Mouse (Mus musculus) liver, embryonic 11.5 days (tissue): ENCODE measurements around the gene Map1b. TPM values are rescaled to one million over a fixed set of nuclear protein-coding genes. Genes with fewer than 3 reads are reported as not detected.

Experiments
- ATAC-seq: fragments of 200-750 bp; cut with Nextera tagmentation; replicated peaks from 2 replicates; pipeline ENCODE4 v1.8.0; 2017; ENCODE audit warnings: moderate number of reproducible peaks, mild to moderate bottlenecking, moderate TSS enrichment, moderate library complexity; ENCODE audit not compliant: low FRiP score
- DNase-seq: peaks from one replicate; pipeline ENCODE4 v3.0.0-alpha.2; 2017; ENCODE audit warnings: low spot score
- H3K27ac ChIP-seq: fragments of 300-500 bp; sonication (generic); 2 replicates; pipeline ENCODE4 v1.5.1; 2014; ENCODE audit warnings: mild to moderate bottlenecking, low read depth, low read length, control low read depth
- H3K27me3 ChIP-seq: fragments of 300-500 bp; sonication (generic); replicated peaks from 2 replicates; pipeline ENCODE4 v1.6.1; 2014; ENCODE audit warnings: low read length, mixed read lengths; ENCODE audit not compliant: control insufficient read depth, insufficient read depth
- H3K36me3 ChIP-seq: fragments of 300-500 bp; sonication (generic); 2 replicates; pipeline ENCODE4 v1.6.1; 2014; ENCODE audit warnings: mild to moderate bottlenecking, low read length, moderate library complexity, mixed read lengths; ENCODE audit not compliant: control insufficient read depth, insufficient read depth
- H3K4me1 ChIP-seq: fragments of 300-500 bp; sonication (generic); replicated peaks from 2 replicates; pipeline ENCODE4 v1.6.1; 2014; ENCODE audit warnings: low read length, mixed read lengths; ENCODE audit not compliant: control insufficient read depth, insufficient read depth
- H3K4me2 ChIP-seq: fragments of 300-500 bp; sonication (generic); 2 replicates; pipeline ENCODE4 v1.6.1; 2014; ENCODE audit warnings: mild to moderate bottlenecking, control low read depth, moderate library complexity
- H3K4me3 ChIP-seq: fragments of 300-500 bp; sonication (generic); 2 replicates; pipeline ENCODE4 v1.5.1; 2014; ENCODE audit warnings: low read depth, low read length, control low read depth
- H3K9ac ChIP-seq: fragments of 300-500 bp; sonication (generic); 2 replicates; pipeline ENCODE4 v1.6.1; 2014; ENCODE audit warnings: low read depth, low read length, control low read depth
- H3K9me3 ChIP-seq: fragments of 300-500 bp; sonication (generic); 2 replicates; pipeline ENCODE4 v1.6.1; 2016; ENCODE audit warnings: low read length, inconsistent platforms, mixed read lengths; ENCODE audit not compliant: control insufficient read depth
- WGBS: fragments of 180-500 bp; shearing (Covaris S2); extraction: QIAGEN DNeasy Blood & Tissue Kit; methylation state at CpG from one replicate; pipeline ENCODE4 v1.1.7; 2014; 5-methylcytosine and 5-hydroxymethylcytosine counted together
- polyA plus RNA-seq: library from polyadenylated mRNA; unstranded; fragments of >200 nt; fragmentation: Nextera tagmentation; extraction: Ambion mirVana; gene quantifications from 2 replicates; pipeline ENCODE4 v1.2.1, GENCODE M21; 2014

Gene Map1b
- polyA plus RNA-seq, 1 experiment from 2014 or later, result 39.6 TPM

DNA sequence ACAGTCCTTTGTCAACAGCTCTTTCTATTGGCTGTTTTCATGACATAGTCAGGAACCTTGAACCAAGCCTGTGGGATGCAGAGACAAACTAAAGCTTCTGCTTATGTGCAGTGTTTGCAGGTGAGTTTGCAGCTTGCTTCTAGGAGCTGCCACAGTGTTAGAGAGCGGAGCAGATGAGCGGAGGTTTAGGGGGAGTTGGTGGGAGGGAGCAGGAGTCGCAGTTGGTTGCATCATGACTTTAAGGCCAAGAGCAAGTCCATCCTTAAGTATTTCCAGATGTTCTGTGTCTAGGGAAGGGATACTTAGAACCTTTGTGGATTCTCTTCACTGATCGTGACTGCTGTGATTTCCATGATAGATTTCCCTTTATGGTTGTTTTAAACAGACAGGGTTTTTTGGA lies 142.1 kb downstream of the Map1b start:
- no peak for DNase-seq

DNA sequence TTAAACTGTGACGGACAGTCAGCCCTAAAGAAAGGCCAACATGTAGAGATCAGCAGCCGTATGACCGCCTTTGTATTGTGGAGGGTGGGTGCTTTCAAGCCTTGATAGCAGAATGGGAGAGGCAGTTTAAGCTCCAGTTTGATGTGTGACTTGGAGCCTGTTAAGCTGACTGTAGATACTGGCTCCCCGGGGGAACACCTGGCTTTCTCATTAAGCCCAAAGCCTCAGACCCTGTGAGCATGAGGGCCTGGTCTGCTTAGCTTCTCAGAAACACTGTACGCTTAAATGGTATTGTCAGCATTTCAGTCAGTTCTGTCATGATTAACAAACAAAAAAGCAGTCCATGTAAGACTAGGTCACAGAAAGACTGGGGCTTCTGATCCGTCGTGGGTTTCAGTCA lies 142.7 kb downstream of the Map1b start:
- Histone ChIP-seq H3K9me3 (no peaks in the 10 kb centered on the region), H3K27me3 (no peaks in the 10 kb centered on the region), H3K4me2 (no peak overlapping the region), H3K9ac (no peak overlapping the region), H3K4me1 (no peaks in the 10 kb centered on the region), H3K27ac (no peak overlapping the region), H3K4me3 (no peak overlapping the region), H3K36me3 (0 out of 2 replicates have a peak, but pooled peaks cover 3% of the 10 kb centered on the region)
- WGBS, result 80% methylated on average over 7 of the region's 7 CpGs
- DNase-seq (no peak), ATAC-seq (no peak)

More for the DNA sequence above, 142.1 kb downstream of the Map1b start:
- Histone ChIP-seq H3K36me3 (0 out of 2 replicates have a peak, but pooled peaks cover 3% of the 10 kb centered on the region), H3K4me1 (no peaks in the 10 kb centered on the region), H3K4me2 (no peak overlapping the region), H3K9ac (no peak overlapping the region), H3K4me3 (no peak overlapping the region), H3K27me3 (no peaks in the 10 kb centered on the region), H3K27ac (no peak overlapping the region), H3K9me3 (no peaks in the 10 kb centered on the region)
- 74% methylated on average over 4 of the region's 4 CpGs for WGBS
- no peak for ATAC-seq

Other genes starting within 250 kb of the Map1b start
- gene Ptcd2, start 171.8 kb downstream of the Map1b start, polyA plus RNA-seq, result 73.1 and 76.6 TPM in 2 replicates
- 67.4 and 71.9 TPM in 2 replicates for gene Mrps27, start 171.8 kb downstream of the Map1b start, polyA plus RNA-seq